Mouse (Mus musculus) neutrophil, adult 5-6 weeks (primary cell): Measurements from ENCODE around the gene Il13. TPM values are rescaled to one million over a fixed set of nuclear protein-coding genes. Genes with fewer than 3 reads are reported as not detected.

Experiments
- ATAC-seq: fragments of 151-379, 151-347 bp; 2 replicates; pipeline ENCODE4 v1.8.0; 2017; ENCODE audit warnings: mild to moderate bottlenecking, moderate TSS enrichment; ENCODE audit not compliant: insufficient number of reproducible peaks, poor library complexity, low FRiP score, severe bottlenecking; ENCODE audit errors: extremely low read depth
- total RNA-seq: library from RNA; stranded (forward); fragments of 200-1000 nt; gene quantifications from 2 replicates; pipeline ENCODE4 v1.2.3, GENCODE M21; 2017

The Il13 gene
- not detected in 2 replicates for total RNA-seq

GRCm38 (mm10) chr11:53634556-53634955, at the start of gene Il13:
Gene Il13, minus strand, starts transcription at chr11:53634702.
- no peak for ATAC-seq

- ATAC-seq = no peak
Observed at GRCm38 (mm10) chr11:53682994-53683530, 48.6 kb upstream of the Il13 start.

GRCm38 (mm10) chr11:53682170-53682569, 47.7 kb upstream of the Il13 start:
- ATAC-seq = no peak

- ATAC-seq = no peak
Observed at GRCm38 (mm10) chr11:53681686-53682085, 47.2 kb upstream of the Il13 start.

GRCm38 (mm10) chr11:53680141-53680540, 45.6 kb upstream of the Il13 start:
- no peak for ATAC-seq

- ATAC-seq = no peak
Observed at GRCm38 (mm10) chr11:53671414-53671813, 36.9 kb upstream of the Il13 start.

- no peak for ATAC-seq
Observed at GRCm38 (mm10) chr11:53664091-53664490, 29.6 kb upstream of the Il13 start.

- ATAC-seq = no peak
Observed at GRCm38 (mm10) chr11:53662794-53663674, 28.5 kb upstream of the Il13 start.

- ATAC-seq = no peak
Observed at GRCm38 (mm10) chr11:53657828-53658227, 23.3 kb upstream of the Il13 start.

GRCm38 (mm10) chr11:53657381-53657780, 22.9 kb upstream of the Il13 start:
- ATAC-seq = no peak

GRCm38 (mm10) chr11:53656558-53657202, 22.2 kb upstream of the Il13 start:
- ATAC-seq = no peak

- ATAC-seq = no peak
Observed at GRCm38 (mm10) chr11:53655043-53655442, 20.5 kb upstream of the Il13 start.

- no peak for ATAC-seq
Observed at GRCm38 (mm10) chr11:53652427-53652826, 17.9 kb upstream of the Il13 start.

GRCm38 (mm10) chr11:53651441-53651840, 16.9 kb upstream of the Il13 start:
- ATAC-seq = no peak

GRCm38 (mm10) chr11:53644017-53644416, 9.5 kb upstream of the Il13 start:
- no peak for ATAC-seq

- ATAC-seq = no peak
Observed at GRCm38 (mm10) chr11:53642744-53643279, 8.3 kb upstream of the Il13 start.

- ATAC-seq = no peak
Observed at GRCm38 (mm10) chr11:53637803-53638260, 3.3 kb upstream of the Il13 start.

- ATAC-seq = no peak
Observed at GRCm38 (mm10) chr11:53637046-53637802, 2.7 kb upstream of the Il13 start.

GRCm38 (mm10) chr11:53636183-53636646, 1.7 kb upstream of the Il13 start:
- no peak for ATAC-seq
